Mouse (Mus musculus) liver, embryonic 14.5 days (tissue): ENCODE results near the gene Krtap10-4.
"Not testable (repeated sequence)": the region's sequence is repeated elsewhere in the genome, so short reads cannot be mapped to it uniquely, and the experiment has no call there.

Experiments
- CTCF ChIP-seq: IDR thresholded peaks from 2 replicates; pipeline ENCODE4 v1.5.1; 2016; ENCODE audit warnings: antibody characterized with exemption, low read depth, control low read depth
- EP300 ChIP-seq: IDR thresholded peaks from 2 replicates; pipeline ENCODE4 v1.6.1; 2016; ENCODE audit warnings: antibody characterized with exemption, low read depth

GRCm38 (mm10) chr10:77798164-77798920 lies 28.6 kb downstream of the Krtap10-4 start:
- not testable (repeated sequence) for TF ChIP-seq CTCF, EP300
